Mouse (Mus musculus) midbrain, embryonic 16.5 days (tissue): ENCODE results near the gene Tmem161a. TPM values are rescaled to one million over a fixed set of nuclear protein-coding genes. Genes with fewer than 3 reads are reported as not detected.

Experiments used
- ATAC-seq: fragments of 200-750 bp; cut with Nextera tagmentation; 2 replicates; pipeline ENCODE4 v1.8.0; 2017; ENCODE audit warnings: moderate TSS enrichment
- H3K27ac ChIP-seq: fragments of 300-500 bp; sonication (generic); 2 replicates; pipeline ENCODE4 v1.5.1; 2014; ENCODE audit warnings: mild to moderate bottlenecking, low read length, mixed read lengths
- H3K27me3 ChIP-seq: fragments of 300-500 bp; sonication (generic); 2 replicates; pipeline ENCODE4 v1.6.1; 2014; ENCODE audit warnings: low read depth, low read length, mixed read lengths; ENCODE audit not compliant: control insufficient read depth, insufficient read depth
- H3K36me3 ChIP-seq: fragments of 300-500 bp; sonication (generic); 2 replicates; pipeline ENCODE4 v1.6.1; 2014; ENCODE audit warnings: mild to moderate bottlenecking, low read length, moderate library complexity, mixed read lengths; ENCODE audit not compliant: control insufficient read depth, insufficient read depth
- H3K4me1 ChIP-seq: fragments of 300-500 bp; sonication (generic); 2 replicates; pipeline ENCODE4 v1.6.1; 2014; ENCODE audit warnings: mild to moderate bottlenecking, low read length, mixed read lengths; ENCODE audit not compliant: control insufficient read depth, insufficient read depth
- H3K4me2 ChIP-seq: fragments of 300-500 bp; sonication (generic); 2 replicates; pipeline ENCODE4 v1.6.1; 2014; ENCODE audit warnings: mild to moderate bottlenecking, low read length, mixed read lengths
- H3K4me3 ChIP-seq: fragments of 300-500 bp; sonication (generic); 2 replicates; pipeline ENCODE4 v1.5.1; 2014; ENCODE audit warnings: low read depth, mild to moderate bottlenecking, low read length, moderate library complexity, mixed read lengths
- H3K9ac ChIP-seq: fragments of 300-500 bp; sonication (generic); 2 replicates; pipeline ENCODE4 v1.6.1; 2014; ENCODE audit warnings: low read depth, low read length, mixed read lengths
- H3K9me3 ChIP-seq: fragments of 300-500 bp; sonication (generic); replicated peaks from 2 replicates; pipeline ENCODE4 v1.6.1; 2014; ENCODE audit warnings: mild to moderate bottlenecking, low read length, mixed read lengths; ENCODE audit not compliant: control insufficient read depth, poor library complexity, severe bottlenecking
- WGBS: fragments of 180-500 bp; shearing (Covaris S2); extraction: QIAGEN DNeasy Blood & Tissue Kit; methylation state at CpG from one replicate; pipeline ENCODE4 v1.1.7; 2014; 5-methylcytosine and 5-hydroxymethylcytosine counted together
- polyA plus RNA-seq: library from polyadenylated mRNA; unstranded; fragments of >200 nt; fragmentation: Nextera tagmentation; extraction: Ambion mirVana; gene quantifications from 2 replicates; pipeline ENCODE4 v1.2.1, GENCODE M21; 2015

Tmem161a gene
- polyA plus RNA-seq, result 51.0 and 54.5 TPM in 2 replicates

GRCm38 (mm10) chr8:70172043-70172681 lies at the start of gene Tmem161a:
Tmem161a (plus strand) TSS chr8:70172356.
- 2% methylated on average over 27 of the region's 27 CpGs for WGBS
- Histone ChIP-seq H3K4me2 (peak within 1 kb of the TSS; percentile 62), H3K27me3 (no peaks in the 10 kb centered on the region)

DNA sequence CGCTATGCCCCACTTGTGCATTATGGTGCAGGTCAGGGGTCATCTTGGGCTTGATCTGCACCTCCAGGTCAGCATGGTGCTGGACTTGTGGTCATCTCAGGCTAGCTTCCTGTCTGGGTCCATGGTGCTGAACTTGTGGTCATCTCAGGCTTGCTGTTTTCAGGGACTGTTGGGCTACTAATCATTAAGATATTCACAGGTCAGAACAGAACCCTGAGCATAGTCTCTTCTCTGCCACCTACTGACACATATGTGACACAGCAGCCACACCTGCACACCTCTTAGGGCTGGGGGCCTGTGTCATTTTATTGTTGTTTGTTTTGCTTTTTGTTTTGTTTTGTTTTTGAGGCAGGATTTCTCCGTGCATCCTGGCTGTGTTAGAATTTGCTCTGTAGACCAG lies 49.3 kb upstream of the Tmem161a start:
- no peaks in the 10 kb centered on the region for H3K36me3 ChIP-seq
- no peak overlapping the region for H3K4me3 ChIP-seq
- no peak for ATAC-seq
- peaks cover 8% of the 10 kb centered on the region for H3K4me1 ChIP-seq
- H3K9me3 ChIP-seq, result no peaks in the 10 kb centered on the region
- WGBS, result 56% methylated on average over 2 of the region's 2 CpGs
- H3K27me3 ChIP-seq, result no peaks in the 10 kb centered on the region
- no peak overlapping the region for H3K9ac ChIP-seq
- no peak overlapping the region for H3K27ac ChIP-seq
- H3K4me2 ChIP-seq, result no peak overlapping the region

More at GRCm38 (mm10) chr8:70172043-70172681, at the start of gene Tmem161a:
- Histone ChIP-seq H3K27ac (no peak within 1 kb of the TSS; the same call in 1 of the 2 replicates), H3K9me3 (no peaks in the 10 kb centered on the region), H3K9ac (peak within 1 kb of the TSS; percentile 79), H3K4me1 (peaks cover 14% of the 10 kb centered on the region), H3K4me3 (peak within 1 kb of the TSS; percentile 55), H3K36me3 (peaks cover 2% of the 10 kb centered on the region)
- ATAC-seq, result peak; percentile 95

DNA sequence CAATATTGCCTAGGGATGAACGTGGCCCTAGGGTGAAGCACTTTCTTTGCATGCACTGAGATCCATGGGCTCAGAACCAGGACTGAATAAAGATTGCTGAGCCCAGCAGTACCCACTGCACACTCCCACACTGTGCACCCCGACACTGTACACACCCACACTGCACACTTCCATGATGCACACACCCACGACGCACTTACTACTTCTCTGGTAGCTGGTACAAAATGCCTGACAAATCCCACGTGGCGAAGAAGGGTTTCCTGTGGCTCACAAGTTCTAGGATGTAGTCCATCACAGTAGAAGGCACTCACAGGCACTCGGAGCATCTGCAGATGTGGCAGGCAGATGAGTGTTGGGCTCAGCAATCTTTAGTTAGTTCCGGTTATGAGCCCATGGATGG lies 47.2 kb upstream of the Tmem161a start:
- Histone ChIP-seq H3K4me3 (no peak overlapping the region), H3K27ac (no peak overlapping the region), H3K4me1 (no peaks in the 10 kb centered on the region), H3K4me2 (no peak overlapping the region), H3K36me3 (no peaks in the 10 kb centered on the region), H3K9ac (no peak overlapping the region), H3K27me3 (no peaks in the 10 kb centered on the region), H3K9me3 (no peaks in the 10 kb centered on the region)
- 69% methylated on average over 8 of the region's 8 CpGs for WGBS
- no peak for ATAC-seq

DNA sequence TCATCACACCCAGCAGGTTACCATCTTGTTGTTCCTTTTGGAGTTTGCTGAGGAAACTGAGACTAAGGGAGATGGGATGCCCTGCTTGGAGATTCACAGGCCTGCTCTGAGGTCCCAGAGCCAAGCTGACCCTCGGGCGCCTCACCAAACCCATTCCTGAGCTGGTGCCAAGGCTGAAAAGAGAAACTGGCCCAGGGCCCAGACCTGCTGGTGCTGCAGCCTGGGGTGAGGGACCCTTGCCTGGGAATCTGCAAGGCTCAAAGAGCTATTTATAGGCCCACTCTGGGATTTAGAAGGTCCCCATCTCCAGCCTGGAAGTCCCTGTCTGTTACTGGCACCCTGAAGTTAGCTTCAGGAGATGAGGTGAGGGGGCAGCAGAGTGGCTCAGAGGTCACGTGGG lies 43.7 kb upstream of the Tmem161a start:
- Histone ChIP-seq H3K4me3 (no peak overlapping the region), H3K9ac (peak overlapping the region; percentile 11; the same call in 1 of the 2 replicates), H3K4me2 (no peak overlapping the region), H3K27me3 (no peaks in the 10 kb centered on the region), H3K4me1 (peaks cover 10% of the 10 kb centered on the region), H3K36me3 (peaks cover 3% of the 10 kb centered on the region; the same call in 1 of the 2 replicates), H3K9me3 (no peaks in the 10 kb centered on the region), H3K27ac (peak overlapping the region; percentile 63; the same call in 1 of the 2 replicates)
- no peak for ATAC-seq
- 79% methylated on average over 3 of the region's 3 CpGs for whole genome bisulfite sequencing

- ATAC-seq, result peak; percentile 70
- Histone ChIP-seq H3K27ac (peak overlapping the region; percentile 47; the same call in 1 of the 2 replicates), H3K9me3 (no peaks in the 10 kb centered on the region), H3K9ac (no peak overlapping the region), H3K4me2 (no peak overlapping the region), H3K27me3 (no peaks in the 10 kb centered on the region), H3K4me1 (peaks cover 10% of the 10 kb centered on the region), H3K36me3 (peaks cover 3% of the 10 kb centered on the region), H3K4me3 (no peak overlapping the region)
- WGBS, result 59% methylated on average over 9 of the region's 9 CpGs
These were observed 42.7 kb upstream of the Tmem161a start for GRCm38 (mm10) chr8:70129309-70129952.

GRCm38 (mm10) chr8:70130066-70130465 lies 42.1 kb upstream of the Tmem161a start:
- no peaks in the 10 kb centered on the region for H3K9me3 ChIP-seq
- H3K4me3 ChIP-seq, result no peak overlapping the region
- no peaks in the 10 kb centered on the region for H3K27me3 ChIP-seq
- H3K4me1 ChIP-seq, result peaks cover 10% of the 10 kb centered on the region
- WGBS, result 78% methylated on average over 3 of the region's 3 CpGs
- no peak for ATAC-seq
- no peak overlapping the region for H3K4me2 ChIP-seq
- H3K36me3 ChIP-seq, result peaks cover 4% of the 10 kb centered on the region
- peak overlapping the region; percentile 47; the same call in 1 of the 2 replicates for H3K27ac ChIP-seq
- no peak overlapping the region for H3K9ac ChIP-seq

- WGBS, result 1% methylated on average over 37 of the region's 37 CpGs
- peak; percentile 84 for ATAC-seq
- Histone ChIP-seq H3K4me3 (peak within 1 kb of the TSS; percentile 57), H3K4me2 (peak within 1 kb of the TSS; percentile 95), H3K9me3 (no peaks in the 10 kb centered on the region), H3K4me1 (peaks cover 10% of the 10 kb centered on the region), H3K9ac (peak within 1 kb of the TSS; percentile 68), H3K27me3 (no peaks in the 10 kb centered on the region), H3K36me3 (peaks cover 12% of the 10 kb centered on the region), H3K27ac (peak within 1 kb of the TSS; percentile 47; the same call in 1 of the 2 replicates)
These were observed 40.8 kb upstream of the Tmem161a start, which contains the start of gene Nr2c2ap for GRCm38 (mm10) chr8:70131166-70131883. Nr2c2ap (plus strand) TSS chr8:70131333.

DNA sequence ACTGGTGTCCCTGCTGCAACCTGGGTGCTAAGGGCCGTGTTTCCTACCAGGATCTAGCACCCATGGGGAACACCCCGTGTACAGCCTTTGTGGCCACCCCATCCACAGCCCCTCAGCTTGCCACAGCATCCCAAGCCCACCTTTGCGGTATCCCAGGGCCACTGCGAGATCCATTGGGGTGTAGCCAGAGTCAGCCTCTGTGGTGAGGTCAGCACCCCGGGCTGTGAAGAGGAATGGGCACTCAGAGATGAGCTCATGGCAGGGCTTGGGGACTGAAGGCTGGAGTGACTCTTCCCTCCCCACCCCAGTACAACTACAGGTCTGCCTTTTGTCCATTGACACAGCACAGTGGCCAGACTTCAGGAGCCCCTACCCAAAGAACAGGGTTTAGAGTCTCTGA lies 38.1 kb upstream of the Tmem161a start:
- Histone ChIP-seq H3K4me3 (no peak overlapping the region), H3K4me1 (peaks cover 20% of the 10 kb centered on the region), H3K27ac (no peak overlapping the region), H3K9me3 (no peaks in the 10 kb centered on the region), H3K9ac (no peak overlapping the region), H3K36me3 (peaks cover 12% of the 10 kb centered on the region), H3K27me3 (no peaks in the 10 kb centered on the region), H3K4me2 (no peak overlapping the region)
- 92% methylated on average over 5 of the region's 5 CpGs for WGBS
- no peak for ATAC-seq
